8 mouse cellular contexts compared by ENCODE assay signal in genomic region chrX:38563941-38564541, GRCm38 (mm10). TPM values are rescaled to one million over a fixed set of nuclear protein-coding genes. Genes with fewer than 3 reads are reported as not detected.
DNase-seq lines count a peak whose midpoint lies in the region; ATAC-seq and TF ChIP-seq lines count a peak whose summit lies in the region.

No protein-coding gene starts in this region.

- peak overlapping the region; percentile 72 for H3K4me2 ChIP-seq in limb, embryonic 13.5 days (replicated peaks)
- peak overlapping the region; percentile 68 for H3K4me2 ChIP-seq in midbrain, embryonic 13.5 days (replicated peaks)
- peak overlapping the region; percentile 68 for H3K4me2 ChIP-seq in stomach, postnatal 0 days (replicated peaks; ENCODE audit: low read depth)

- peaks cover 18% of the 10 kb centered on the region for H3K36me3 ChIP-seq in limb, embryonic 13.5 days
- 0 out of 2 replicates have a peak, but pooled peaks cover 12% of the 10 kb centered on the region for H3K36me3 ChIP-seq in midbrain, embryonic 13.5 days
- H3K36me3 ChIP-seq in stomach, postnatal 0 days (ENCODE audit: control insufficient read depth, insufficient read depth, low read length) = no peaks in the 10 kb centered on the region

- peak overlapping the region; percentile 93 for H3K27ac ChIP-seq in limb, embryonic 13.5 days
- peak overlapping the region; percentile 91 for H3K27ac ChIP-seq in midbrain, embryonic 13.5 days
- H3K27ac ChIP-seq in stomach, postnatal 0 days (replicated peaks) = peak overlapping the region; percentile 95

- H3K9ac ChIP-seq in limb, embryonic 13.5 days = peak overlapping the region; percentile 71
- H3K9ac ChIP-seq in midbrain, embryonic 13.5 days (replicated peaks) = peak overlapping the region; percentile 72
- H3K9ac ChIP-seq in stomach, postnatal 0 days (ENCODE audit: low read length) = peak overlapping the region; percentile 76

- TF ChIP-seq CTCF in stomach, postnatal 0 days (IDR thresholded peaks at IDR 0.05; ENCODE audit: low read depth) = no peak

- no peak; the same call in 1 of the 2 replicates for ATAC-seq in limb, embryonic 13.5 days (ENCODE audit: low FRiP score, low read depth)
- ATAC-seq in midbrain, embryonic 13.5 days = peak; percentile 76
- ATAC-seq in stomach, postnatal 0 days (ENCODE audit: low FRiP score, low TSS enrichment) = no peak

- no peaks in the 10 kb centered on the region for H3K9me3 ChIP-seq in limb, embryonic 13.5 days
- no peaks in the 10 kb centered on the region for H3K9me3 ChIP-seq in midbrain, embryonic 13.5 days
- no peaks in the 10 kb centered on the region for H3K9me3 ChIP-seq in stomach, postnatal 0 days (ENCODE audit: control insufficient read depth, low read length)

- H3K4me1 ChIP-seq in limb, embryonic 13.5 days = no peaks in the 10 kb centered on the region
- H3K4me1 ChIP-seq in midbrain, embryonic 13.5 days (replicated peaks) = peaks cover 15% of the 10 kb centered on the region
- no peaks in the 10 kb centered on the region for H3K4me1 ChIP-seq in stomach, postnatal 0 days (replicated peaks; ENCODE audit: control insufficient read depth, insufficient read depth)

- no peaks in the 10 kb centered on the region for H3K27me3 ChIP-seq in limb, embryonic 13.5 days
- no peaks in the 10 kb centered on the region for H3K27me3 ChIP-seq in midbrain, embryonic 13.5 days
- H3K27me3 ChIP-seq in stomach, postnatal 0 days (ENCODE audit: control insufficient read depth, insufficient read depth, low read length) = no peaks in the 10 kb centered on the region

- H3K4me3 ChIP-seq in limb, embryonic 13.5 days = peak overlapping the region; percentile 53
- peak overlapping the region; percentile 52 for H3K4me3 ChIP-seq in midbrain, embryonic 13.5 days (replicated peaks)
- H3K4me3 ChIP-seq in stomach, postnatal 0 days (ENCODE audit: low read depth, low read length) = peak overlapping the region; percentile 49

- DNase-seq in heart, adult 11 months = peak; percentile 88
- DNase-seq in heart, postnatal 4 days = no peak
- peak; percentile 58 for DNase-seq in cerebellum, adult 9-10 months
- peak; percentile 3 for DNase-seq in gastrocnemius, postnatal 10 days
- DNase-seq in kidney, adult 18-20 months = peak; percentile 40
- no peak for DNase-seq in stomach, postnatal 0 days (ENCODE audit: low spot score)

- TF ChIP-seq EP300 in stomach, postnatal 0 days (optimal IDR thresholded peaks at IDR 0.05) = no peak

- WGBS in limb, embryonic 13.5 days = 16% methylated on average over 9 of the region's 19 CpGs
- 19% methylated on average over 11 of the region's 19 CpGs for WGBS in midbrain, embryonic 13.5 days
- 19% methylated on average over 10 of the region's 19 CpGs for WGBS in stomach, postnatal 0 days

RNA-seq across cellular contexts. Expression of gene Cul4b, which starts 12.0 kb away (rescaled TPM):
- 10 to 100 TPM; 19.3 to 19.5 TPM for total RNA-seq in heart, postnatal 4 days (2021)
- 10 to 100 TPM; 12.8 to 16.3 TPM for total RNA-seq in gastrocnemius, postnatal 10 days (2021)
- 32.0 and 36.3 TPM in 2 replicates for polyA plus RNA-seq in limb, embryonic 13.5 days (2015; fragmentation: Nextera tagmentation; extraction: Ambion mirVana)
- polyA plus RNA-seq in midbrain, embryonic 13.5 days (2015; fragmentation: Nextera tagmentation; extraction: Ambion mirVana) = 19.1 and 20.0 TPM in 2 replicates
- 11.3 and 11.6 TPM in 2 replicates for polyA plus RNA-seq in stomach, postnatal 0 days (2015; fragmentation: Nextera tagmentation; extraction: Ambion mirVana)

RNA-seq across cellular contexts. Expression of gene Mcts1, which starts 36.3 kb away (rescaled TPM):
- 10 to 100 TPM; 38.9 to 40.9 TPM for total RNA-seq in heart, postnatal 4 days (2021)
- 10 to 100 TPM; 42.7 to 52.7 TPM for total RNA-seq in gastrocnemius, postnatal 10 days (2021)
- 102 and 108 TPM in 2 replicates for polyA plus RNA-seq in limb, embryonic 13.5 days (2015; fragmentation: Nextera tagmentation; extraction: Ambion mirVana)
- polyA plus RNA-seq in midbrain, embryonic 13.5 days (2015; fragmentation: Nextera tagmentation; extraction: Ambion mirVana) = 162 and 168 TPM in 2 replicates
- polyA plus RNA-seq in stomach, postnatal 0 days (2015; fragmentation: Nextera tagmentation; extraction: Ambion mirVana) = 82.4 and 86.8 TPM in 2 replicates

Comparison
In these comparisons a context has a peak if more than half of its experiments do, and no peak if none do; other contexts are left out.
1. DNase-seq: peak in heart, adult 11 months (single experiment), cerebellum, adult 9-10 months (single experiment), gastrocnemius, postnatal 10 days (single experiment) and kidney, adult 18-20 months (single experiment); none in heart, postnatal 4 days (single experiment) and stomach, postnatal 0 days (single experiment).
2. Peak in every context shown above with its lines, with median percentiles within 50 percentile points of each other: H3K27ac ChIP-seq, H3K4me2 ChIP-seq, H3K4me3 ChIP-seq and H3K9ac ChIP-seq.